Mouse (Mus musculus) bone marrow macrophage, adult 2 months (primary cell): Measurements from ENCODE around the gene Glipr2.

Experiments
- CTCF ChIP-seq: IDR thresholded peaks from 2 replicates; pipeline ENCODE4 v1.5.1; 2012; ENCODE audit warnings: low read depth, mild to moderate bottlenecking, low read length, moderate library complexity
- POLR2A ChIP-seq: IDR thresholded peaks from 2 replicates; pipeline ENCODE4 v1.6.1; 2012; ENCODE audit warnings: mild to moderate bottlenecking, low read depth, low read length, borderline replicate concordance

DNA sequence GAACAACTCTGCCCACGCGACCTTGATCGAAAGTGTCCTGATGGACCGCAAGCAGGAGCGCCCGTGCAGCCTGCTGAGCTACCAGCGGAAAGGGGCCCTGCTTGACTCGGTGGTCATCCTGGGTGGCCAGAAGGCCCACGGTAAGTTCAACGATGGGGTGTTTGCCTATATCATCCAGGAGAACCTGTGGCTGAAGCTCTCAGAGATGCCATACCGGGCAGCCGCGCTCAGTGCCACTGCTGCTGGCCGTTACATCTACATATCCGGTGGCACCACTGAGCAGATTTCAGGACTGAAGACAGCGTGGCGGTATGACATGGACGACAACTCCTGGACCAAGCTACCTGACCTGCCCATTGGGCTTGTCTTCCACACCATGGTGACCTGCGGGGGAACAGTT is 27.1 kb downstream of the Glipr2 start:
- TF ChIP-seq CTCF (no peak), POLR2A (no peak)
